Mouse (Mus musculus): Measurements from ENCODE around the gene Mapre3. TPM values are rescaled to one million over a fixed set of nuclear protein-coding genes. Genes with fewer than 3 reads are reported as not detected.

The Mapre3 gene
- polyA plus RNA-seq, 1 experiment = not detected

DNA sequence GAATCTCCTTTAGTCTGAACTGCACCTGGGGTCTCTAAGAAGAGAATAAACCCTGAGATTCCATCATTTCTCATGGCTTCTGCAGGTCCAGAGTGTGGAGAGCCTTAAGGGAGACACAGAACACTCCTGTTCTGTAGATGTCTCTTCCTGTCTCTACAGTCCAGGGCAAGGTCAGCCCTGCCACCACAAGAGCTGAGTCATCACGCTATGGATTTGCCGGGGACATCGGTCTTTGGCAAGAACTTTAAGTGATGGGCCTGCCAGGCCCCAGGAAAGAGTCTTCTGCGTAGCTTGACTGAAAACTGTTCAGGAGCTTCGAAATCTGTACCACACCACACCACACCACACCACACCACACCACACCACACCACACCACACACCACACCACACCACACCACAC is 27.1 kb upstream of the Mapre3 start:
- H3K27ac ChIP-seq (ENCODE audit: insufficient read depth, low read depth, low read length) = no peak overlapping the region
- no peak for TF ChIP-seq POLR2A (IDR thresholded peaks at IDR 0.05; ENCODE audit: insufficient read depth, low read depth, low read length)
- TF ChIP-seq CTCF (IDR thresholded peaks at IDR 0.05; ENCODE audit: insufficient read depth, low read depth, low read length) = no peak
- 78% methylated on average over 5 of the region's 5 CpGs for WGBS
- H3K4me1 ChIP-seq (ENCODE audit: control insufficient read depth, insufficient read depth, low read length) = peaks cover 4% of the 10 kb centered on the region; the same call in 1 of the 2 replicates
- H3K4me3 ChIP-seq (ENCODE audit: insufficient read depth, low read depth, low read length) = no peak overlapping the region

DNA sequence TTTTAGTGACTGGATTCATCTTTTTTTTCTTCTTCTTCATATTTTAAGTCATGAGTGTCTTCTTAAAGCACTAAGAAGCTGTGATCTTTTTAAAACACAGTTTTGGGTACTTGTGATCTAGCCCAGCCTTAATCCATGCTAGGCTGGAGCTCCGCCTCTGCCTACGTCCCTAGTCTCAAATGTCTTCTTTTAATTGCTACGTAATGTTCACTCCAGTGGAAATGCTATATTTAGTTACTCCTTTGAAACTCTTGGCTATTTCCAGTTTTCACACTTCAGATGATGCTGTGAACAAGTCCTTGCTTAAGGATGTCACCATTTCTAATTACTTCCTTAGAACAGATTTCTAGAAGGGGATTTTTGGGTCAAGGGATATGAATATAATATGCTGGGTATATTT is 24.4 kb upstream of the Mapre3 start:
- no peak for TF ChIP-seq CTCF (IDR thresholded peaks at IDR 0.05; ENCODE audit: insufficient read depth, low read depth, low read length)
- TF ChIP-seq POLR2A (IDR thresholded peaks at IDR 0.05; ENCODE audit: insufficient read depth, low read depth, low read length) = no peak
- peak overlapping the region; percentile 20; the same call in 1 of the 2 replicates for H3K27ac ChIP-seq (ENCODE audit: insufficient read depth, low read depth, low read length)
- peaks cover 4% of the 10 kb centered on the region; the same call in 1 of the 2 replicates for H3K4me1 ChIP-seq (ENCODE audit: control insufficient read depth, insufficient read depth, low read length)
- 43% methylated on average over 3 of the region's 3 CpGs for WGBS
- no peak overlapping the region for H3K4me3 ChIP-seq (ENCODE audit: insufficient read depth, low read depth, low read length)

DNA sequence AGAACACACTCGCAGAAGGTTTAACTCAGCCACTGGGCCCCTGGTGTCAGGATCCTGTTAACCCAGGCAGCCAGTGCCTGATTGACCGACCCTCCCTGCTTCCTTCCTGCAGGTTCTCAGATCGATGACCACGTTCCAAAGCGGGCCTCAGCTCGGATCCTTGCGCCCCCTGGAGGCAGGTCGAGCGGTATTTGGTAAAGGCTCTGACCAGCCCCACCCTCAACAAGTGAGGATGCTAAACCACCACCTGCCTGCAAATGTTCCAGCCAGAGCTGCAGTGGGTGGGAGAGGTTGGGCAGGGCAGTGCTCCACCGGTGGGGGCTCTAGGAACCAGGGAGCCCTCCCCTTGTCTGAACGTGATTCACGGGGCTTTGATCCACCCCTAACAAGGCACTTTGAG is 18.3 kb upstream of the Mapre3 start:
- peak; percentile 68; the same call in 1 of the 2 replicates for TF ChIP-seq CTCF (IDR thresholded peaks at IDR 0.05; ENCODE audit: insufficient read depth, low read depth, low read length)
- no peak for TF ChIP-seq POLR2A (IDR thresholded peaks at IDR 0.05; ENCODE audit: insufficient read depth, low read depth, low read length)
- WGBS = 14% methylated on average over 12 of the region's 12 CpGs
- no peak overlapping the region for H3K4me3 ChIP-seq (ENCODE audit: insufficient read depth, low read depth, low read length)
- H3K27ac ChIP-seq (ENCODE audit: insufficient read depth, low read depth, low read length) = no peak overlapping the region
- peaks cover 24% of the 10 kb centered on the region for H3K4me1 ChIP-seq (ENCODE audit: control insufficient read depth, insufficient read depth, low read length)

DNA sequence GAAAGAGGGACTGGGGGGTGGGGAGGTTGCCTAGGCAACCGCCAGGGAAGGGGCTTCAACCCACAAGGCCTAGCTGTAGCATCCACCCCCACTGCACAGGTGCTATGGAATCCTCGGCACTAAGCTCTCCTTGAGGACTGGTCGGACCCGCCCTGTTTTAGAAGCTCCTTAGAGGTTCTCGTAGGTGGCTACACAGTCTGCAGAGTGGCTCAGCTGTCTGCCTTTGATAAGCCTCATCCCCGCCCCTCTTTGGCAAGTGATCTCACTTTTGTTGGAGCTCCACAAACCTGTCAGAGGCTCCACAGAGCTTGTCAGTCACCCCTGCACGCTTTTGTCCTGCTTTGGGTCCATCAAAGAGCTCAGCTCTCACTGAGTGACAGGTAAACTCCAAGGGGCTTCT is 17.0 kb upstream of the Mapre3 start:
- H3K4me1 ChIP-seq (ENCODE audit: control insufficient read depth, insufficient read depth, low read length) = peaks cover 21% of the 10 kb centered on the region
- no peak for TF ChIP-seq POLR2A (IDR thresholded peaks at IDR 0.05; ENCODE audit: insufficient read depth, low read depth, low read length)
- TF ChIP-seq CTCF (IDR thresholded peaks at IDR 0.05; ENCODE audit: insufficient read depth, low read depth, low read length) = no peak
- WGBS = 55% methylated on average over 7 of the region's 7 CpGs
- H3K27ac ChIP-seq (ENCODE audit: insufficient read depth, low read depth, low read length) = no peak overlapping the region
- H3K4me3 ChIP-seq (ENCODE audit: insufficient read depth, low read depth, low read length) = no peak overlapping the region

DNA sequence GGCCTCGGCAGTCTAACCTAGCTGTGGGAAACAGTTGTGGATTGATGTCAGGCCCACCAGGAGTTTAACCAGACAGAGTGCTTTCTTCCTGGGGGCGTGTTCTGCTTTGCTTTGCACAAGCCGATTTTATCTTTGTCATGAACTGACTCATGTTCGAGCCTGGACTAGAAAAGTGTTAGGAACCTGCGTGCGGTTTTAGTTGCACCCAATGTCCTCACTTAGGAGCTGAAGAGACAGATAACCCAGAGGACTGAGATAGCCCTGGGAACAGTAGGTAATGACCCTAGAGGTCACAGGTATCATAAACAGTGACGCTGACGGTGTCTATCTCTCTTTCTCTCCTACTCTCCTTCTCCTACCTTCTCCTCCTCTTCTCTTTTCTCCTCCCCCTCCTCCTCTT is 16.5 kb upstream of the Mapre3 start:
- TF ChIP-seq CTCF (IDR thresholded peaks at IDR 0.05; ENCODE audit: insufficient read depth, low read depth, low read length) (no peak), POLR2A (IDR thresholded peaks at IDR 0.05; ENCODE audit: insufficient read depth, low read depth, low read length) (no peak)

DNA sequence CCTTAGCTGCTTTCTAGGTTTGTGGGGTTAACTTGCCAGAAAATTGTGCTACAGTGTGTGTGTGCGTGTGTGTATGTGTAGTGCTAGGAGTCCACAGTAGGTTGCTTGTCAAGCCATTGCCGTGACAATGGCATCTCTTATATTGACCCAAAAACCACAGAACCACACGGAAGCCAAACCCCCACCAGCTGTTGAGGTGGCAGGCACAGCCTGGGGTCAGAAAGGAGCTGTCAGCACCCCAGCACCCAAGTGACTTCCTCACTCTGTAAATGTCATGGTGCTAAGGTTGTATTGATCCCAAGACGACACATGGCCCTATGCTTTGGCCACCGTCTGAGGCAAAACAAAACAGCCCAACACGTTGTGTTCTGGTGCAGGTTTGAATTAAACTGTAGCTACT is 15.5 kb upstream of the Mapre3 start:
- no peak overlapping the region for H3K27ac ChIP-seq (ENCODE audit: insufficient read depth, low read depth, low read length)
- WGBS = 83% methylated on average over 6 of the region's 6 CpGs
- peaks cover 21% of the 10 kb centered on the region for H3K4me1 ChIP-seq (ENCODE audit: control insufficient read depth, insufficient read depth, low read length)
- no peak overlapping the region for H3K4me3 ChIP-seq (ENCODE audit: insufficient read depth, low read depth, low read length)
- TF ChIP-seq POLR2A (IDR thresholded peaks at IDR 0.05; ENCODE audit: insufficient read depth, low read depth, low read length) (no peak), CTCF (IDR thresholded peaks at IDR 0.05; ENCODE audit: insufficient read depth, low read depth, low read length) (no peak)

More for the DNA sequence above, 16.5 kb upstream of the Mapre3 start:
- H3K27ac ChIP-seq (ENCODE audit: insufficient read depth, low read depth, low read length) = no peak overlapping the region
- peaks cover 21% of the 10 kb centered on the region for H3K4me1 ChIP-seq (ENCODE audit: control insufficient read depth, insufficient read depth, low read length)
- 59% methylated on average over 8 of the region's 8 CpGs for WGBS
- no peak overlapping the region for H3K4me3 ChIP-seq (ENCODE audit: insufficient read depth, low read depth, low read length)

DNA sequence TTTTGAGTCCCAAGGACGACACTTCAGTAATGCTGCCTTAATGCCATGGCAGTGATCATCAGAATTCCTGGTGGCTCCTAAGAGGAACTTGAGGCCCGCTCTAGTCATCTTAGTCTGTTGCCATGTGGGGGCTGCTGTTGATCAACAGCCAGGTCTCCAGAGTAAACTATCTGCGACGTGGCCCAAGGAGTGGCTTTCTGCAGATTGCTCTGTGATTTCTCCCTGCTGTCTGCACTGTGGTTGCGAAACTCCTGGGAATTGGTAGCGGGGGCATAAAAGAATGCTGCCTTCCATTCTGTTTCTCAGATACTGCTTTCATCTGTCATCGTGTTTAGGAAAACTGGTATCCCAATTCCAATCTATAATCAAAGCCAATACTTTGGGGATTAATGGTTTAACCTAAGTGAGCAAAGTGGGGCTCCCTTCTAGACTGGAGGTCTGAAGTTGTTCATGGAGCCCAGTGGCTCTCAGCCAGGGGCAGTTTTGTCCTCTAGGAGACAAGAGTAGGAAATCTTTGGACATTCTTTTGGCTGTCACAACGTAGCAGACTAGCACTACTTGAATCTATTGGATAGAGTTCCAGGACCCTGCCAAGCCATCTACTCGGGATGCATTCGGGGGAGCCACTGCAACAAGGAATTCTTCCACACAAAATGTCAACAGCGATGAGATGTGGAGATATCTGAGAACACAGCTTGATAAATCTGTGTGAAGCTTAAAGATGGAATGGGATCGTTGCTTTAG is 11.5 kb upstream of the Mapre3 start:
- TF ChIP-seq CTCF (IDR thresholded peaks at IDR 0.05; ENCODE audit: insufficient read depth, low read depth, low read length) (no peak), POLR2A (IDR thresholded peaks at IDR 0.05; ENCODE audit: insufficient read depth, low read depth, low read length) (no peak)
- no peak overlapping the region for H3K4me3 ChIP-seq (ENCODE audit: insufficient read depth, low read depth, low read length)
- 69% methylated on average over 12 of the region's 12 CpGs for WGBS
- H3K27ac ChIP-seq (ENCODE audit: insufficient read depth, low read depth, low read length) = no peak overlapping the region
- H3K4me1 ChIP-seq (ENCODE audit: control insufficient read depth, insufficient read depth, low read length) = no peaks in the 10 kb centered on the region

DNA sequence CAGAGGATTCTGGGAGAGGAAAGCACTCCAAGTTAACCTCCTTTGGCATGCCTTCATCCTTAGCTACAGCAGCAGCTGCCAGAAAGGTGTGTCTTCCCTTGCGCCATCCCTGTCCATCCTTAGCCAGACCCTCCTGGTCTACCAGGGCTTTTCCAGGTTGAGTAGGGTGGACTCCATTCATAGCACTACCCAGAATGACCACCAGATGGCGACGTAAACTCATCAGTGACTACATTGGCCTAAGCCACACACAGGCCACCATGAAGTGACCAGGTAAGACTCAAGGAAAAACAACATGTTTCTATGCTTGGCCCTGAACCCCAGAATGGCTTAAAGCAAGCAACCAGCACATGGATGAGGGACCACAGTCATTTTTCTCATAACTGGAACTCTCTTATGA is 8.3 kb upstream of the Mapre3 start:
- Histone ChIP-seq H3K27ac (ENCODE audit: insufficient read depth, low read depth, low read length) (no peak overlapping the region), H3K4me3 (ENCODE audit: insufficient read depth, low read depth, low read length) (no peak overlapping the region), H3K4me1 (ENCODE audit: control insufficient read depth, insufficient read depth, low read length) (no peaks in the 10 kb centered on the region)
- TF ChIP-seq CTCF (IDR thresholded peaks at IDR 0.05; ENCODE audit: insufficient read depth, low read depth, low read length) (0 out of 2 replicates have a peak, but pooled peaks have one; percentile 21), POLR2A (IDR thresholded peaks at IDR 0.05; ENCODE audit: insufficient read depth, low read depth, low read length) (no peak)
- WGBS = 2% methylated on average over 3 of the region's 3 CpGs

DNA sequence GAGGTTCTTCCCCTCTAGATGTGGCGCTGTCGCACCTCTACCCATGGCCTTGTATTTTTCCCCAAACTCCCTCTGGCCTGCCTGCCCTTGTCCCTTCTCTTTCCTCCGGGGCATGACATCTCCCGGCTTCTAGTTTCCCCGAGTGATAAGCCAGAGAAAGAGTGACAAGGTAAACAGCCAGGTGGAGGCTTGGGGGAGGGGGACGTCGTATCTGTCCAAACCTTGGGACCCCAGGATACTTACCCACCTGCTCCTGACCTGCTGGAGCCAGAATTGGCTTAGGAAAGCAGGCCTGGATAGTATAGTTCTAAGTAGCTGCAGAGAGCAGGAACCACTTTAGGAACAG is 652 bp downstream of the Mapre3 start:
- H3K4me3 ChIP-seq (ENCODE audit: insufficient read depth, low read depth, low read length) = peak overlapping the region; percentile 78
- TF ChIP-seq POLR2A (IDR thresholded peaks at IDR 0.05; ENCODE audit: insufficient read depth, low read depth, low read length) (no peak), CTCF (IDR thresholded peaks at IDR 0.05; ENCODE audit: insufficient read depth, low read depth, low read length) (no peak)
- WGBS = 1% methylated on average over 7 of the region's 7 CpGs
- H3K4me1 ChIP-seq (ENCODE audit: control insufficient read depth, insufficient read depth, low read length) = peaks cover 21% of the 10 kb centered on the region
- H3K27ac ChIP-seq (ENCODE audit: insufficient read depth, low read depth, low read length) = peak overlapping the region; percentile 76
